Mouse (Mus musculus): ENCODE measurements around the gene Grid1. TPM values are rescaled to one million over a fixed set of nuclear protein-coding genes. Genes with fewer than 3 reads are reported as not detected.

The Grid1 gene
- polyA plus RNA-seq, 1 experiment from 2014 or later, result 2.8 TPM

DNA sequence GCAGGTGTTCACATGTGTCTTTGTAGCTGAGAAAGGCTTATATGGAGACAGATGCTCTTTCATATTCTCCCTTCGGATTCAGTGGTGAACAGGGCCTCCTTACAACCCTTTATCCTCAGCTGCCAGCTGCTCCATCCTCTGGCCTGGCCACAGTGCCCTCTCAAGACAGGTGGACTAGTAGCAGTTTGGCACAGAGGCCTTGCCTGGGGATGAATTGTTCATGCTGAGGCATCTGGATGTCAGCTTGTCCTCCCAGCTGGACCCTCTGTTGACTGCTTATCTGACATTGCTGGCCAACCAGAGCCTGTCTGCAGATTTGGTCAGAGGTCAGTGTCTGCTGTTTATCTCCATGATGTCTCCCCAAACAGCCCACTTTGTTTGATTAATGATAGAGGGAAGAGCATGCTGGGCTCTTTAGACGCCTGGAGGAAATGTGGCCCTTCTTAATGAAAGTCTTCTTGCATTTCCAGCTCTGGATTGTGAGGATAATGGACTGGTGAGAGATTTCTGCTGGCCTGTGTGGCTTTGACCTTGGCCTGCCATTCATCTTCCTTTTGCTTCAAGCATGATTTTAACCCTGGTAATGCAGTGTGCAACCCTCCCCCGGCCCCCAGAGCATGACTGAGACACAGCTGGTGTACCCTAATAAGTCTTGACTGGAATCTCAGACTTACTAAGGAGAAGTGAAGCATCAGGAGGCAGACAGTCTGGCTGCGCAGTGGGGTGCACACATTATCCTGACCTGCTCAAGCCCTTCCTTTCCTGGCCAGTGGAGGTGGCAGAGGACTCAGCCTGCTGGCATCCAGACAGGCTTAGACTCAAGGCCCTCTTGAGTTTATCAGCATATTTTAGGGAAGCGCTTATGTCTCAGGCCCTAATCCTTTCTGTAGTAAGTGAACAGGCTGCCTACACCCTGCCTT lies 493.7 kb downstream of the Grid1 start:
- Histone ChIP-seq H3K4me2 (replicated peaks) (no peak overlapping the region), H3K4me3 (no peak overlapping the region), H3K27me3 (no peaks in the 10 kb centered on the region), H3K4me1 (peaks cover 5% of the 10 kb centered on the region; the same call in 1 of the 2 replicates), H3K27ac (no peak overlapping the region), H3K9ac (no peak overlapping the region), H3K36me3 (no peaks in the 10 kb centered on the region), H3K9me3 (replicated peaks) (no peaks in the 10 kb centered on the region)
- ATAC-seq (ENCODE audit: low FRiP score), result no peak
- WGBS, result 59% methylated on average over 5 of the region's 5 CpGs

DNA sequence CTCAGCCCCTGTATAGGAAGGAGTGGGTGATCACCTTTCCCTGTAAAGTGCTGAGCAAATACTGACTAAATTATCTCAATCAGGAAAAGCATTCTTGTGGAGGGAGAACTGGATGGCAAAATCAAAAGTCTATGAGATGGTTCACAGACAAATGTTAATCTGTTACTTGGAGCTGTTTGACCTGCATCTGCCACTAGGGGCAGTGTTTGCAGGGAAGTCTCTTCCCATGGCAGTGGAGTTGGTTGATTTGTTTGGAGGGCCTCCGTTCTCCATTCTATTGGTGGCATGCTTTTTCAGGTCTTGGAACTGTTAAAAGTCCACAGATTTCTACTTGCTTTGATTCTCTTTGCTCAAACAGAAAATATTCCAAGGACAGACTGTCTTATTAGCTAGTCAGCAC lies 506.4 kb downstream of the Grid1 start:
- Histone ChIP-seq H3K27ac (no peak overlapping the region), H3K4me3 (no peak overlapping the region), H3K27me3 (no peaks in the 10 kb centered on the region), H3K9ac (no peak overlapping the region), H3K4me2 (replicated peaks) (no peak overlapping the region), H3K36me3 (no peaks in the 10 kb centered on the region), H3K4me1 (no peaks in the 10 kb centered on the region), H3K9me3 (replicated peaks) (no peaks in the 10 kb centered on the region)
- 89% methylated on average over 1 of the region's 1 CpGs for WGBS
- ATAC-seq (ENCODE audit: low FRiP score), result no peak

DNA sequence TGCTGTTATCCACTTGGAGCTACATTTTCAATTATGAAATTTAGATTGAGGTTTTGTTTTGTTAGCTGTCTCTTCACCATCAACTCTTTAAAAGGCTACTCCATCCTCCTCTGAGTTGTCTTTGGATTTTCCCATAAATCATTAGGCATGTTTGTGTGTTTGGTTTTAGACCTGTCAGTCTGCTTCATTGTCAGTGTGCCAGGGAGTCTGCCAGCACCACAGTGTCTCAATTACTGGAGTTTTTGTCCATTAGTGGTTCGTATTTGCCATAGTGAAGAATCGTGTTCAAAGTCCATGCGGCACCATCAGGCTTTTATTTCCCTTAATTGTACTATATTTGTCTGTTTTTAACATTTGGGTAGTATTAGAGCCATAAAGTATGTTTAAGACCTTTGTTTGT lies 516.7 kb downstream of the Grid1 start:
- ATAC-seq (ENCODE audit: low FRiP score), result no peak
- no peaks in the 10 kb centered on the region for H3K4me1 ChIP-seq
- H3K27me3 ChIP-seq, result no peaks in the 10 kb centered on the region
- H3K9me3 ChIP-seq (replicated peaks), result no peaks in the 10 kb centered on the region
- H3K36me3 ChIP-seq, result no peaks in the 10 kb centered on the region
- no peak overlapping the region for H3K9ac ChIP-seq
- no peak overlapping the region for H3K4me3 ChIP-seq
- 86% methylated on average over 3 of the region's 3 CpGs for WGBS
- no peak overlapping the region for H3K4me2 ChIP-seq (replicated peaks)
- no peak overlapping the region for H3K27ac ChIP-seq

DNA sequence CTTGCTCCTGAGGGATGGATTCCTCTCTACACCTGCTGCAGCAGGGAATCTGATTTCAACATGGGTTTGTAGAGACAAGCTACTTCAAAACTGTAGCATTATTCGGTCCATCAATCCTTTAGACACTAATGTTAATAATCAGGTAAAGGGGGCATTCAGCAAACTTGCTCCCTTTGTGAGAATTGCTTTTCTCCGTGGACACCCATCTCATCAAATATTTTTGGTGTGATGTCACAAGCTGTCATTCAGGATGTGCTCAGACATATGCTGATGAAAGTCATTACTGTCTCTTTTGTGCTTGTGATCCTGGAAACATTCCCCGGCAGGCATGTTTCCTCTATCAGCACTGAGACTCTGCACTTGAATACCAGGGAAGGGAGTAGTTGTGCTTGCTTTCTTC lies 536.1 kb downstream of the Grid1 start:
- no peak for ATAC-seq (ENCODE audit: low FRiP score)
- Histone ChIP-seq H3K9me3 (replicated peaks) (no peaks in the 10 kb centered on the region), H3K27me3 (no peaks in the 10 kb centered on the region), H3K36me3 (no peaks in the 10 kb centered on the region), H3K9ac (no peak overlapping the region), H3K27ac (no peak overlapping the region), H3K4me3 (no peak overlapping the region), H3K4me2 (replicated peaks) (no peak overlapping the region), H3K4me1 (0 out of 2 replicates have a peak, but pooled peaks cover 4% of the 10 kb centered on the region)
- WGBS, result 76% methylated on average over 3 of the region's 3 CpGs

DNA sequence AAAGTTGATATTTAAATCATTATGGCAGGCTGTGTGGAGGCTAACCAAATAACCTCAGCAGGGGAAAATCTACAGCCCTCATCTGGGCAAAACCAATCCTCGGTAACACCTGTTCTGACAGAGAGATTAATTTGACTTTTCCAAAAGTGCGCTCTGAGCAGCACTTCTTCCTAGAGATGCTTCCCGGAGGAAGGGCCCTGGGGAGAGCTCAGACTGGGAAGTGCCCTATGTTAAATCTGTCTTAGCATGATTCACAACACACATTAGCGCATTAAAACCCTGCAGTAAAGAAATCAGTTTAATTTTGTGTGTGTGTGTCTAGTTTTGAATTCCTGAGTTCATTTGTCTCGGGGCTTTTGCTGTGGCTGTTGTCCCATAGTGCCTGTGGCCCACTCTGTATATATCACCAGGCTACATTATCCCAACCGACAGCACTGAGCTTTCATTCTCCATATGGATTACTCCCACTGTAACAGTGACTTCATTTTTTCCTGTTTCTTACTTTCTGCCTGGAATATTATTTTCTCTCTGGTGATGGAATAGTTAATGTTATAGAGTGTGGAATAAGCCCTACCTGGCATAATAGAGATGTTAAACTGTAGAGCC lies 536.7 kb downstream of the Grid1 start:
- Histone ChIP-seq H3K4me2 (replicated peaks) (no peak overlapping the region), H3K4me3 (no peak overlapping the region), H3K9me3 (replicated peaks) (no peaks in the 10 kb centered on the region), H3K27me3 (no peaks in the 10 kb centered on the region), H3K9ac (no peak overlapping the region), H3K4me1 (0 out of 2 replicates have a peak, but pooled peaks cover 4% of the 10 kb centered on the region), H3K36me3 (no peaks in the 10 kb centered on the region), H3K27ac (no peak overlapping the region)
- 79% methylated on average over 6 of the region's 6 CpGs for WGBS
- ATAC-seq (ENCODE audit: low FRiP score), result no peak

DNA sequence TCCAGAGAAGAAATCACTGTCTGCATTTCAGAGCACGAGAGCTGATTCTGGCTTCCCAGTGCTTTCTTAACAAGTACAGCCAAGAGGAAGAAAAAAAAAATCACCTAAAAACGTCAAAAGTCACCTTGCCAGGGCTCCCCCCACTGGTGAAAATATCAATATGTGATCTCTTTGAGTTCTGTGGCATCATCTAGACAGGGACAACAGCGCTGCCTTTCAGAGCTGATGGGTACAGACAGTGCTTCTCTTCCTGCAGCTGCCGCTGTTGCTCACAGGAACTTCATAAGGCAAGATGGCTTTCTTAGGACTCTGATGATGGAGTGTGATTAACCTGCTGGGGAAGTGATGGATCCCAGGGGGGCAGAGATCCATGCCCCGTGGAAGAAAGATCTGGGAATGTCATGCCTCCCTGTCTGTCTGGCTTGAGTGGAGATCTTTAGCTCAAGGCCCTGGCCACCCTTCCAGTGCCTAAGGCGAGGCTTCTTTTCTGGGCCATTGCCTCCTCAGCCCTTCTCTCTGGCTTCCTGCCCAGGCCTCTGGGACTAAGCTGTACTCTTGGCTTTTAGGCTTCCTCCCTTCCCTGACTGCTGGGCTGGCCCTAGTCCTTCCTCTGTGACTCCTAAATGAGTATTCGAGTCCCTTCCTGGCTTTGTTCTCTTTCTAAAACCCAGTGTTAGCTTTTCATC lies 538.4 kb downstream of the Grid1 start:
- H3K9ac ChIP-seq, result no peak overlapping the region
- no peaks in the 10 kb centered on the region for H3K27me3 ChIP-seq
- no peak overlapping the region for H3K4me2 ChIP-seq (replicated peaks)
- no peaks in the 10 kb centered on the region for H3K9me3 ChIP-seq (replicated peaks)
- 0 out of 2 replicates have a peak, but pooled peaks cover 4% of the 10 kb centered on the region for H3K4me1 ChIP-seq
- H3K36me3 ChIP-seq, result no peaks in the 10 kb centered on the region
- 58% methylated on average over 7 of the region's 7 CpGs for WGBS
- H3K27ac ChIP-seq, result no peak overlapping the region
- H3K4me3 ChIP-seq, result no peak overlapping the region
- no peak for ATAC-seq (ENCODE audit: low FRiP score)

DNA sequence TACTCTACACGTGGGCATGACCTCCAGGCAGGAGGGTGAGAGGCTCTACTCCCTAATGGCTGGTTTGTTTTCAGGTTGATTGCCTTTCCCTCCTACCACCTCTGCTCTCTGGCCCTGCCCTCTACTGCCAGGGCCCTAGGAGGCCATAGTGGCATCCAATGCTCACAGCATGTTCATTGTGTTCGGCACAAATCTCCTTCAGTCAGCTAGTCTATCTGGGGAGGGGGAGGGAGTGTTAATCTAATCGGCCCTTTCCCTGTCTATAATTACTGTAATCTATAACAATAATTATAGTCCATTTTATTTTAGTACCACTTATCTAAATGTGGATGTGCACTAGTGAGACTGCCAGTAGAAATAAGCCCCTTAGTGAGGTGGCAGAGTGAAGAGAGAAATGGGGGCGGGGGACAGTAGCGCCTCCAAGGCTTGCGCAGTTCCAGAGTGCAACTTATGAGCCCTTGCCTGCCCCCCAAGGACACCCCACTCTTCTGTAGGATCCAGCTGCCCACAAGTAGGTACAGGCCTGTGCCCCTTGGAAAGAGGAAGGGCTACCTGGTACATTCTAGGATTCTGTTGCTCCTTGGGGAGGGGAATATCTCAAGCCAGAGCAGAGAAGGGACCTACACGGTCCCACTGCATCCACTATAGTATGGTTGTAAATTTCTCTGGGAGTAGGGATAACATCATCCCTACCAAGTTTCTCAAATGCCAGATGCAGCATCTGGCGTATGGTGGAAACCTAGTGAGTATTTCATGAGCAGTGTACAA lies 545.5 kb downstream of the Grid1 start:
- H3K9ac ChIP-seq, result no peak overlapping the region
- H3K36me3 ChIP-seq, result no peaks in the 10 kb centered on the region
- no peak overlapping the region for H3K4me3 ChIP-seq
- no peaks in the 10 kb centered on the region for H3K27me3 ChIP-seq
- H3K9me3 ChIP-seq (replicated peaks), result no peaks in the 10 kb centered on the region
- no peaks in the 10 kb centered on the region for H3K4me1 ChIP-seq
- 74% methylated on average over 8 of the region's 8 CpGs for WGBS
- no peak for ATAC-seq (ENCODE audit: low FRiP score)
- H3K27ac ChIP-seq, result no peak overlapping the region
- no peak overlapping the region for H3K4me2 ChIP-seq (replicated peaks)

DNA sequence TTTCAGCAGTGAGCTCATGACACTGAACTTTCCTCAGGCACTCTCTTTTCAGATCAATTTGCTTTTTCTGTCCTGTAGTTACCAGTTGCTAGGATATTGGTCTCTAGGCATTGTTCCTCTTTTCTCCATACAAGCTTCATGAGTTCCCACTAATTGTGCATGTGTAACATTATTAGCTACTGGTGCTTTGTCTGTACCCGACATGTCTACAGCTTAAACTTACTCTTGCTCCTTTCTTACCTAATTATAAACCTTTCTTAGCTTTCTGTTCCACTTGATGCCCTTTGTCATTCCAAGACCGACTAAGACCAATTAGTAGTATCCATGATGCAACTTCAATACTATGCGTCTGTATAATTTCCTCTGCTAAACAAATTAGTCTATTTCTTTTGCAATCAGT lies 554.5 kb downstream of the Grid1 start:
- Histone ChIP-seq H3K9me3 (replicated peaks) (no peaks in the 10 kb centered on the region), H3K27ac (no peak overlapping the region), H3K4me3 (no peak overlapping the region), H3K4me1 (no peaks in the 10 kb centered on the region), H3K9ac (no peak overlapping the region), H3K36me3 (no peaks in the 10 kb centered on the region), H3K4me2 (replicated peaks) (no peak overlapping the region), H3K27me3 (no peaks in the 10 kb centered on the region)
- 82% methylated on average over 3 of the region's 3 CpGs for WGBS
- no peak for ATAC-seq (ENCODE audit: low FRiP score)

DNA sequence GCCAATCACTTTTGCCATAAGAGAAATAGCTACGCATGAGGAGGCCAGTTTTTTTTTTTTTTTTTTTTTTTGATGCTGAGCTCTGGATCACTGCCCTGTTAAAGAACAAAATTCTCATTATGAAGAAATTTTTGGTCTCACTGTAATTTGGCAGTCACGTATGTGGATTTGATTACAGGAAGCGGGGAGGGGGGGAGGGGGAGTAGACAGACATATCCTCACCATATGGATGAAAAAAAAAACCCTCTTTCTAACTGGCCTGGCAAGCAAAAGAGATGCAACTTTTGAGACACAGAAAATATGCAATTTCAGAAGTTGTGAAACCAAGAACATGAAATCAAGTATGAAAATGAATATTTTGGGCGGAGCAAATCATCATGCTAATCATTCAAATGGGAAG lies 573.7 kb downstream of the Grid1 start:
- H3K9ac ChIP-seq, result no peak overlapping the region
- no peak for ATAC-seq (ENCODE audit: low FRiP score)
- 91% methylated on average over 4 of the region's 4 CpGs for WGBS
- H3K9me3 ChIP-seq (replicated peaks), result no peaks in the 10 kb centered on the region
- H3K4me3 ChIP-seq, result no peak overlapping the region
- no peaks in the 10 kb centered on the region for H3K4me1 ChIP-seq
- H3K36me3 ChIP-seq, result no peaks in the 10 kb centered on the region
- no peaks in the 10 kb centered on the region for H3K27me3 ChIP-seq
- no peak overlapping the region for H3K4me2 ChIP-seq (replicated peaks)
- no peak overlapping the region for H3K27ac ChIP-seq

DNA sequence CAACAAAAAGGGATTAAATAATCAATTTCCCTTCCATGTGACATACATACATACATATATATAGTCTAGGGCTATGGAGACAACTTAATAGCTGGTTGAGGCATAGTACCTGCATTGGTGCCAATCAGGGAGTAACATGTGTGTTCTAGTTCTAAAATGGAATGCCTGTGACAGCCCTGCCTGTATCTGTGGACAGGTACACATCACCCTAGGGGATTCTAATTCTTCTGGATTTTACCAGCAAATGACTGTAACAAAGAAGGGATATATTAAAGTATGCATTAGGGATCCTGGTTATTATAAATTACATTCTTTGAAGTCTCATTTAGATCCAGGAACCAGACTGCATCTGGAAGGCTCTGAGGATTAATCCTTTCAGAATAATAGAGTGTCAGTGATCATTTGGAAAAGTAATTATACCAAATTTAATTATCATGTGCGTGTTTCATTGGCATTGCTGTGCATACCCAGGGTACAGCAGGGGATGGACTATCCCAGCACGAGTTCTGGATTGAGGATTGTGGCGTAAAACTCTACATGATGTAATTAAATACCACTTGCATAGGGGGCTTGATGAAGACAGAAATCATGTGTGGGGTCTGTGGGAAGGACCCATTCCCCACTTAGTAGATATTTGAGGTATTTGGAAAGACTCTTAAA lies 584.5 kb downstream of the Grid1 start:
- H3K9ac ChIP-seq, result no peak overlapping the region
- H3K4me2 ChIP-seq (replicated peaks), result no peak overlapping the region
- H3K4me1 ChIP-seq, result no peaks in the 10 kb centered on the region
- no peak overlapping the region for H3K27ac ChIP-seq
- H3K27me3 ChIP-seq, result no peaks in the 10 kb centered on the region
- no peaks in the 10 kb centered on the region for H3K36me3 ChIP-seq
- no peaks in the 10 kb centered on the region for H3K9me3 ChIP-seq (replicated peaks)
- 88% methylated on average over 3 of the region's 3 CpGs for WGBS
- no peak for ATAC-seq (ENCODE audit: low FRiP score)
- no peak overlapping the region for H3K4me3 ChIP-seq

DNA sequence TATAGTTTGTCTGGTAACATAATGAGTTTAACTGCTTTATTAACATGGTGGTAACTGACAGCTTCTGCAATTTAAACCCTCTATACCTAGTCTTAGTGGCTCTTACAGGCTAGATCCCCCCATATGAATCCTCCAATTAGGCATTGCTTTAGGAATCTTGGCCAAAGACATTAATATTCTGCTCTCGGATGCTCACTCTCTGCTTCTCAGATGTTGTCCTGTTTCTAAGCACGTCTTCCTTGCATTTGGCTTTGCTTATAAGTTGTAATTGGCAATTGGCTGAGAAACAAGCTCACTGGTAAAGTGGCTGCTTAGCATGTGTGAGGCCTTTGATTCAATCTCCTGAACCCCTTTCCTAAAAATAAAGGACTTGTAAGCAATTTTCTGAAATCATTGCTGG lies 610.4 kb downstream of the Grid1 start:
- Histone ChIP-seq H3K9ac (no peak overlapping the region), H3K36me3 (no peaks in the 10 kb centered on the region), H3K27me3 (no peaks in the 10 kb centered on the region), H3K4me3 (no peak overlapping the region), H3K4me2 (replicated peaks) (no peak overlapping the region), H3K4me1 (no peaks in the 10 kb centered on the region), H3K9me3 (replicated peaks) (no peaks in the 10 kb centered on the region), H3K27ac (no peak overlapping the region)
- no peak for ATAC-seq (ENCODE audit: low FRiP score)
- WGBS, result 84% methylated on average over 2 of the region's 2 CpGs

Data from hindbrain, embryonic 12.5 days (tissue).